Mouse (Mus musculus) heart, postnatal 0 days (tissue): Measurements from ENCODE around the gene Nxph4. TPM values are rescaled to one million over a fixed set of nuclear protein-coding genes. Genes with fewer than 3 reads are reported as not detected.

Experiments
- ATAC-seq: fragments of 200-750 bp; cut with Nextera tagmentation; 2 replicates; pipeline ENCODE4 v1.8.0; 2017; ENCODE audit warnings: low read depth, moderate number of reproducible peaks, moderate library complexity; ENCODE audit not compliant: insufficient read depth
- DNase-seq: peaks from one replicate; pipeline ENCODE4 v3.0.0-alpha.2; 2016; ENCODE audit warnings: low spot score
- H3K27ac ChIP-seq: fragments of 300-500 bp; sonication (generic); 2 replicates; pipeline ENCODE4 v1.5.1; 2014; ENCODE audit warnings: low read depth, mild to moderate bottlenecking
- H3K27me3 ChIP-seq: fragments of 300-500 bp; sonication (generic); 2 replicates; pipeline ENCODE4 v1.6.1; 2014; ENCODE audit warnings: low read length, mixed read lengths; ENCODE audit not compliant: control insufficient read depth, insufficient read depth
- H3K36me3 ChIP-seq: fragments of 300-500 bp; sonication (generic); replicated peaks from 2 replicates; pipeline ENCODE4 v1.6.1; 2014; ENCODE audit warnings: low read length, mixed read lengths; ENCODE audit not compliant: control insufficient read depth, insufficient read depth
- H3K4me1 ChIP-seq: fragments of 300-500 bp; sonication (generic); 2 replicates; pipeline ENCODE4 v1.6.1; 2014; ENCODE audit warnings: antibody characterized with exemption; ENCODE audit not compliant: control insufficient read depth, insufficient read depth
- H3K4me2 ChIP-seq: fragments of 300-500 bp; sonication (generic); 2 replicates; pipeline ENCODE4 v1.6.1; 2014; ENCODE audit warnings: low read depth, mild to moderate bottlenecking, low read length, moderate library complexity
- H3K4me3 ChIP-seq: fragments of 300-500 bp; sonication (generic); 2 replicates; pipeline ENCODE4 v1.5.1; 2014; ENCODE audit warnings: low read depth, low read length
- H3K9ac ChIP-seq: fragments of 300-500 bp; sonication (generic); replicated peaks from 2 replicates; pipeline ENCODE4 v1.6.1; 2014; ENCODE audit warnings: low read depth, low read length, mixed read lengths
- H3K9me3 ChIP-seq: fragments of 300-500 bp; sonication (generic); replicated peaks from 2 replicates; pipeline ENCODE4 v1.6.1; 2016; ENCODE audit warnings: low read length; ENCODE audit not compliant: control insufficient read depth
- CTCF ChIP-seq: IDR thresholded peaks from 2 replicates; pipeline ENCODE4 v1.5.1; 2016; ENCODE audit warnings: antibody characterized with exemption, control low read depth, low read depth
- EP300 ChIP-seq: IDR thresholded peaks from 2 replicates; pipeline ENCODE4 v1.6.1; 2016; ENCODE audit warnings: antibody characterized with exemption, low read depth
- WGBS: fragments of 180-500 bp; shearing (Covaris S2); extraction: QIAGEN DNeasy Blood & Tissue Kit; methylation state at CpG from one replicate; pipeline ENCODE4 v1.1.7; 2014; 5-methylcytosine and 5-hydroxymethylcytosine counted together
- polyA plus RNA-seq: library from polyadenylated mRNA; unstranded; fragments of >200 nt; fragmentation: Nextera tagmentation; extraction: Ambion mirVana; gene quantifications from 2 replicates; pipeline ENCODE4 v1.2.1, GENCODE M21; 2015
- total RNA-seq: library from RNA; depleted of rRNA; stranded (reverse); fragments of >200 nt; gene quantifications from 2 replicates; pipeline ENCODE4 v1.2.3, GENCODE M21; 2014; ENCODE audit warnings: low replicate concordance

Nxph4 gene
- total and polyA plus RNA-seq, 2 experiments from 2014 or later, result 0.41 TPM; not detected in 1

GRCm38 (mm10) chr10:127519903-127520713 lies 14.3 kb downstream of the Nxph4 start:
- peaks cover 15% of the 10 kb centered on the region for H3K27me3 ChIP-seq
- H3K27ac ChIP-seq, result no peak overlapping the region
- H3K4me3 ChIP-seq, result no peak overlapping the region
- no peak for TF ChIP-seq EP300
- no peak for TF ChIP-seq CTCF
- H3K9me3 ChIP-seq, result no peaks in the 10 kb centered on the region
- H3K36me3 ChIP-seq, result peaks cover 30% of the 10 kb centered on the region
- WGBS, result 94% methylated on average over 37 of the region's 37 CpGs
- no peak overlapping the region for H3K9ac ChIP-seq
- DNase-seq, result no peak
- H3K4me2 ChIP-seq, result no peak overlapping the region
- peaks cover 16% of the 10 kb centered on the region for H3K4me1 ChIP-seq
- ATAC-seq, result no peak

- Histone ChIP-seq H3K27me3 (peaks cover 10% of the 10 kb centered on the region; the same call in 1 of the 2 replicates), H3K27ac (no peak overlapping the region), H3K4me2 (no peak overlapping the region), H3K9ac (no peak overlapping the region), H3K9me3 (no peaks in the 10 kb centered on the region), H3K4me3 (no peak overlapping the region), H3K36me3 (peaks cover 30% of the 10 kb centered on the region), H3K4me1 (peaks cover 21% of the 10 kb centered on the region)
- 96% methylated on average over 24 of the region's 26 CpGs for WGBS
- TF ChIP-seq CTCF (no peak), EP300 (no peak)
- ATAC-seq (no peak), DNase-seq (no peak)
Measured at GRCm38 (mm10) chr10:127519041-127519701, 15.2 kb downstream of the Nxph4 start.

- Histone ChIP-seq H3K36me3 (peaks cover 30% of the 10 kb centered on the region), H3K27ac (no peak overlapping the region), H3K27me3 (peaks cover 14% of the 10 kb centered on the region; the same call in 1 of the 2 replicates), H3K4me3 (no peak overlapping the region), H3K4me2 (no peak overlapping the region), H3K4me1 (peaks cover 32% of the 10 kb centered on the region), H3K9ac (no peak overlapping the region), H3K9me3 (no peaks in the 10 kb centered on the region)
- 94% methylated on average over 22 of the region's 22 CpGs for WGBS
- no peak for DNase-seq
- ATAC-seq, result no peak
- no peak for TF ChIP-seq CTCF
- no peak for TF ChIP-seq EP300
Measured at GRCm38 (mm10) chr10:127517941-127518340, 16.4 kb downstream of the Nxph4 start.

- Histone ChIP-seq H3K4me3 (peak overlapping the region; percentile 14), H3K27me3 (peaks cover 25% of the 10 kb centered on the region), H3K4me2 (peak overlapping the region; percentile 48), H3K9ac (peak overlapping the region; percentile 28; the same call in 1 of the 2 replicates), H3K36me3 (peaks cover 30% of the 10 kb centered on the region), H3K27ac (peak overlapping the region; percentile 63), H3K9me3 (no peaks in the 10 kb centered on the region), H3K4me1 (peaks cover 32% of the 10 kb centered on the region)
- peak; percentile 42 for ATAC-seq
- DNase-seq, result peak; percentile 44
- no peak for TF ChIP-seq EP300
- no peak for TF ChIP-seq CTCF
- WGBS, result 12% methylated on average over 26 of the region's 30 CpGs
Measured at GRCm38 (mm10) chr10:127516576-127517260, 17.6 kb downstream of the Nxph4 start.

DNA sequence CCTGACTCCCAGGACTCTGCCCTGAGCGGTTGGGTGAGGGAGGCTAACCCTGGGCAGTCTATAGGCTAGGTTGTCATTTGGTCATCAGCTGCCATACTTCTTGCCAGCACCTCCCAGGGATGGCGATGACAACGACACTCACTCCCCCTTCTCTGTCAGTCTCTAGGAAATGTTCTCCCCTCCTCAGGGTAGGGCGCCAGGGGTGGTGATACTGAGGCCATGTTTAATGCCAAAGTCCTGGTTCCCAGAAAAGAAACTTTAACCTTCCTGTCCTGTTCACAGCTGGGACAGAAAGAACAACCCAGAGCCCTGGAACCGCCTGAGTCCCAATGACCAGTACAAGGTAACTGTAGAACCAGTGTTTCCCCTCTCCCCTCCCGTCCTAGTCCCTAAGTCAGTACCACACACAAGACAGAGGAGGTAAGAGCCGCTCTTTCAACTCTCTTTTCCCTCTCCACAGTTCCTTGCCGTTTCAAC lies 18.3 kb downstream of the Nxph4 start:
- Histone ChIP-seq H3K27ac (peak overlapping the region; percentile 63), H3K27me3 (peaks cover 32% of the 10 kb centered on the region), H3K4me1 (peaks cover 32% of the 10 kb centered on the region), H3K36me3 (peaks cover 30% of the 10 kb centered on the region), H3K4me3 (peak overlapping the region; percentile 28), H3K9ac (peak overlapping the region; percentile 28; the same call in 1 of the 2 replicates), H3K9me3 (no peaks in the 10 kb centered on the region), H3K4me2 (peak overlapping the region; percentile 48)
- DNase-seq (no peak), ATAC-seq (no peak)
- 37% methylated on average over 8 of the region's 8 CpGs for WGBS
- TF ChIP-seq CTCF (no peak), EP300 (no peak)
